Mouse (Mus musculus) bone marrow macrophage, adult 2 months (primary cell): ENCODE measurements around the gene Ypel2.

Experiments used
- CTCF ChIP-seq: IDR thresholded peaks from 2 replicates; pipeline ENCODE4 v1.5.1; 2012; ENCODE audit warnings: low read depth, mild to moderate bottlenecking, low read length, moderate library complexity
- POLR2A ChIP-seq: IDR thresholded peaks from 2 replicates; pipeline ENCODE4 v1.6.1; 2012; ENCODE audit warnings: mild to moderate bottlenecking, low read depth, low read length, borderline replicate concordance

- TF ChIP-seq POLR2A (no peak), CTCF (no peak)
These were observed 29.3 kb upstream of the Ypel2 start for GRCm38 (mm10) chr11:87022765-87023164.
